22 mouse cellular contexts compared by ENCODE assay signal in the genomic region with DNA sequence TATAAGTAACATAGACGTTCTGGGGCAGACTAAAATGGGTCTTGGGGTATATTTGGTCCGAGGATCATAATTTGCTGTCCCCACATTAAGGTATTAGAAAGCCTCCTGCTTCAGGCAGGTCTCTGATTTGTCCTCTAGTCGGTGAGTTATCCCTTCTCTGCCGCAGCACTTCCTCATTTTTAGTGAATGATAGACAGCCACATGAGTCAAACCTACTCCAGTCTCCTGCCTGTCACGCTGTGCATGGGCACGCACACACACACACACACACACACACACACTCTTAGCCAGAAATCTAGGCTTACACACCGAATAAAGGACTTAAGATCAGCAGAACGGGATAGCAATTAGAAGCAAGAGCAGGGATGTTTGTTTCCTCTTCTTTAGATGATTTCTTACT. TPM values are rescaled to one million over a fixed set of nuclear protein-coding genes. Genes with fewer than 3 reads are reported as not detected.
"Had no signal": no experiment of that assay in that cellular context is flagged by ENCODE, and none has a peak within 500 bp of the region (broad histone marks: within the 10 kb centered on the region; RNA-seq: fewer than 3 reads in every experiment).

No protein-coding gene starts in this region.

- H3K4me3 ChIP-seq: limb, embryonic 15.5 days; megakaryocyte, embryonic 14.5 days; midbrain, embryonic 15.5 days; neural tube, embryonic 13.5 days had no signal

- ATAC-seq: intestine, embryonic 16.5 days; midbrain, embryonic 15.5 days had no signal

- H3K9ac ChIP-seq: limb, embryonic 15.5 days; liver, embryonic 14.5 days; midbrain, embryonic 15.5 days; neural tube, embryonic 13.5 days had no signal

- H3K4me2 ChIP-seq: limb, embryonic 15.5 days; midbrain, embryonic 11.5 days; midbrain, embryonic 15.5 days; neural tube, embryonic 13.5 days had no signal

- H3K9me3 ChIP-seq: limb, embryonic 15.5 days; midbrain, embryonic 15.5 days; neural tube, embryonic 13.5 days had no signal

- H3K27me3 ChIP-seq: limb, embryonic 15.5 days; megakaryocyte, embryonic 14.5 days; midbrain, embryonic 15.5 days; neural tube, embryonic 13.5 days had no signal

- DNase-seq: kidney, adult 8-10 months; kidney, postnatal 25 days; lung, adult 18-20 months; lung, postnatal 36 days; right cerebral cortex, adult 18-20 months; right cerebral cortex, postnatal 25 days; thymus, postnatal 25 days had no signal

- H3K4me1 ChIP-seq: megakaryocyte, embryonic 14.5 days had no signal

- H3K27ac ChIP-seq: limb, embryonic 15.5 days; liver, embryonic 14.5 days; midbrain, embryonic 15.5 days; neural tube, embryonic 13.5 days; stomach, postnatal 0 days had no signal

- H3K36me3 ChIP-seq: limb, embryonic 15.5 days; midbrain, embryonic 15.5 days; neural tube, embryonic 13.5 days had no signal

RNA-seq across cellular contexts. Expression of a gene that starts 34.8 kb away (rescaled TPM):
- total RNA-seq: layer of hippocampus, postnatal 25 days; left cerebral cortex, adult 8-10 months; left cerebral cortex, postnatal 25 days had no signal
- polyA plus RNA-seq: intestine, embryonic 16.5 days; kidney, embryonic 16.5 days; limb, embryonic 11.5 days; limb, embryonic 15.5 days; liver, embryonic 14.5 days; lung, embryonic 16.5 days; midbrain, embryonic 11.5 days; midbrain, embryonic 15.5 days; neural tube, embryonic 13.5 days; small intestine, adult 2 months had no signal
